Mouse (Mus musculus) bone marrow, adult 2 months (tissue): ENCODE data around the gene Gzmd. TPM values are rescaled to one million over a fixed set of nuclear protein-coding genes. Genes with fewer than 3 reads are reported as not detected.
"Not testable (repeated sequence)": the region's sequence is repeated elsewhere in the genome, so short reads cannot be mapped to it uniquely, and the experiment has no call there.

Experiments used
- H3K27ac ChIP-seq: fragments of 200-500 bp; 2 replicates; pipeline ENCODE4 v1.5.1; 2012; ENCODE audit warnings: low read depth, mild to moderate bottlenecking, control low read depth, inconsistent platforms, low read length; ENCODE audit not compliant: control insufficient read depth, poor library complexity, insufficient read depth
- H3K4me1 ChIP-seq: fragments of 200-500 bp; 2 replicates; pipeline ENCODE4 v1.6.1; 2011; ENCODE audit warnings: low read length; ENCODE audit not compliant: control insufficient read depth, insufficient read depth
- H3K4me3 ChIP-seq: fragments of 200-500 bp; replicated peaks from 2 replicates; pipeline ENCODE3; 2011; ENCODE audit warnings: mild to moderate bottlenecking, low read depth, low read length, control low read depth; ENCODE audit not compliant: control insufficient read depth
- CTCF ChIP-seq: fragments of 200-500 bp; IDR thresholded peaks from 2 replicates; pipeline ENCODE4 v1.5.1; 2011; ENCODE audit warnings: low read length, control low read depth; ENCODE audit not compliant: control insufficient read depth, insufficient read depth
- POLR2A ChIP-seq: fragments of 200-500 bp; IDR thresholded peaks from 2 replicates; pipeline ENCODE4 v1.6.1; 2011; ENCODE audit warnings: low read depth, mild to moderate bottlenecking, control low read depth, low read length, borderline replicate concordance; ENCODE audit not compliant: control insufficient read depth
- WGBS: fragments of 180-500 bp; shearing (Covaris S2); methylation state at CpG from one replicate; pipeline ENCODE4 v1.1.7; 2018; 5-methylcytosine and 5-hydroxymethylcytosine counted together
- polyA plus RNA-seq: library from polyadenylated mRNA; stranded (reverse); fragments of >200 nt; gene quantifications from 2 replicates; pipeline ENCODE4 v1.2.4, GENCODE M21; 2011; ENCODE audit warnings: low replicate concordance; ENCODE audit not compliant: missing spikeins, insufficient read depth, insufficient read length

Gene Gzmd
- not detected in 2 replicates for polyA plus RNA-seq

DNA sequence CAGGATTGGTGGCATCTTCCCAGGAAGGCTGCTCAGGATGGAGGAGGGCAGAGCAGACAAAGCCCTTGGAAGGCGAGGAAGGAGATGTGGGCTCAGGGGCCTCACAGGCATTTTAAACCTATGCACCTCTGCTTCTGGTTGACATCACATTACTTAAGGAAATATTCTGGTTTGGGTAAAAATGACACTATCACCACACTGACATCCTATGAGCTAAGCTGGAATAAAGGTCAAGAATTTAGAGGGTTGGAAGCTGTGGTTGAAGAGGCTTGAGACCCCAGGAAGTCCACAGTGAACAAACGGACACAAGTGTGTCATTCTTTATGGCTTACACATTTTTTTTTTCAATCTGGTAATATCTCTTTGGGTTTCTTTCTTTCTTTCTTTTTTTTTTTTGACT lies at the start of gene Gzmd:
Gzmd (minus strand) TSS at position 101 of the 400 bp plus-strand sequence.
- H3K27ac ChIP-seq, H3K4me3 ChIP-seq, H3K4me1 ChIP-seq: not testable (repeated sequence)
- WGBS = 53% methylated on average over 2 of the region's 2 CpGs

- not testable (repeated sequence) for H3K4me3 ChIP-seq, H3K4me1 ChIP-seq, H3K27ac ChIP-seq
- peak; percentile 63 for TF ChIP-seq CTCF
- WGBS = 16% methylated on average over 8 of the region's 8 CpGs
These were observed 45.2 kb upstream of the Gzmd start for GRCm38 (mm10) chr14:56177651-56178050.

DNA sequence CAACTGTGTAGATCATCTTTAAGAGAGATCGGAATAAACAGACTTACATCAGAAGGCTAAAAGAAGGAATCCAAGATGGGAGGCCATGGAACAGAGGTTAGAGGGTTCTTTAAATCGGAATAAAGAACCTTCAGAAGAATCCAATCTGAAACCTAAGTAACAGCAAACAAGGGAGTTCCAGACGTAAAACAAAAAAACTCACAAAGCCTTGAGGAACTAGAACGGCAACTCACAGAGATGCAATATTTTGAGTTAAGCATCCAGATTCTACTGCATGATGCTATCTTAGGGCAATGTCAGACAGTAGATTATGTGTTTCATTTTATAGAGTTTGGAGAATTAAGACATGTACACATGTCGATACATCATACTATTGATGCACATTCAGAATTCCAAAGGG lies 42.1 kb upstream of the Gzmd start, which contains the start of gene Gzmn:
Gzmn (minus strand) TSS at position 101 of the 400 bp plus-strand sequence.
- Histone ChIP-seq H3K27ac (no peak within 1 kb of the TSS), H3K4me3 (no peak within 1 kb of the TSS), H3K4me1 (no peaks in the 10 kb centered on the region)
- TF ChIP-seq POLR2A = no peak
- TF ChIP-seq CTCF = no peak
- WGBS = 86% methylated on average over 5 of the region's 5 CpGs

DNA sequence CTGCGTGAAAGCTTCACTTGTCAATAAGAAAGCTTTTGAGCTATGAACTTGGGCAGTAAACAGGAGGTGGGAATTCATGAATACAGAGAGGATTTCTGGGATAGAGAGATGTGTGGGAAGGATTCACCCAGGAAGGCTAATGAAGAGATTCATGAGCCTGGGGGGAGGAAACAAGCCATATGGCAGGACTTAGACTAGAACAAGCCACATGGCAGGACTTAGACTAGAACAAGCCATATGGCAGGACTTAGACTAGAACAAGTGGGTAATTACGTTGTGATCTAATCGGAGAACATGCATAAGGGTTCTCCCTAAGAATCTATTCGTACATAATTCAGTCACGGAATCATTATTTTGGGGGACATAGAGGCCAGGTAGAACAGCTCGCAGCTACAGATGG lies 41.0 kb upstream of the Gzmd start:
- Histone ChIP-seq H3K4me3 (no peak overlapping the region), H3K4me1 (no peaks in the 10 kb centered on the region), H3K27ac (no peak overlapping the region)
- WGBS = 88% methylated on average over 6 of the region's 6 CpGs
- TF ChIP-seq POLR2A (no peak), CTCF (no peak)

DNA sequence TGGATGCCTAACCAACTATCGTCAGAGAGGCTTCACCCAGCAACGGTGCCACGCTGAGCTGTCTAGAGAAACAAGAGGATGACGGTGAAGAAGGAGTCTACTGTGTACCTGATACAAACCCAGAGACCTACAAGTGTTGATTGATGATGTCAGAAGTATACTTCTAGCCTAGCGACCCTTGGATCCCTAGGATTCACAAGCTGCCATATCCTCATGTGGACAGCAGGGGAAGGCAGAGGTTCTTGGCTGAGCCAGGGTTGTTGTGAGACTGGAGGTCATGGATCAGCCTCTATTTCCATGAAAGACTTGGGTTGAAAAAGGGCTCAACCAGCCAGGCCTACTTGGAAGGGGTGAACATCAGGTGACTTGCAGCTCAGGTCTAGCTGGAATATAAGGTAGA lies 40.3 kb upstream of the Gzmd start:
- WGBS = 81% methylated on average over 5 of the region's 5 CpGs
- H3K27ac ChIP-seq = no peak overlapping the region
- no peak overlapping the region for H3K4me3 ChIP-seq
- no peaks in the 10 kb centered on the region for H3K4me1 ChIP-seq
- TF ChIP-seq POLR2A (no peak), CTCF (no peak)

DNA sequence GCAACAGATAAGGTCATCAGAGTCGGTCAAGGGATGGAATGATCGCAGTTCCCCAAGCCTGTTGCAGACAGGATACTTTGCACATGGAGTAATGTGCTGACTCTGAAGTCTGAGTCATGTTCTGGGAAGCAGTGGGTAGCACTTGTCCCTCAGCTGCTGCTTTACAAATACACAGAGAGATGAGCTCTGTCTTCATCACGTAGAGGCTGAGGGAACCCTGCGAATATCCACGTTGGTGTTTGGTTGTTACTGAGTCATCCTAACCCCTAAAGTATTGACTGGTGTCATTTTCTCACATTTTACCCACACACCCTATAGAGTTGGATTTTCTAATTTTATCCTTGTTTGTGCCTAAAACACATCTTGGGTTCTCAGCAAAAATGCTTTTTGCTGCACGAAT lies 35.6 kb upstream of the Gzmd start:
- Histone ChIP-seq H3K27ac (no peak overlapping the region), H3K4me1 (no peaks in the 10 kb centered on the region), H3K4me3 (no peak overlapping the region)
- WGBS = 59% methylated on average over 6 of the region's 6 CpGs
- no peak for TF ChIP-seq POLR2A
- TF ChIP-seq CTCF = no peak

DNA sequence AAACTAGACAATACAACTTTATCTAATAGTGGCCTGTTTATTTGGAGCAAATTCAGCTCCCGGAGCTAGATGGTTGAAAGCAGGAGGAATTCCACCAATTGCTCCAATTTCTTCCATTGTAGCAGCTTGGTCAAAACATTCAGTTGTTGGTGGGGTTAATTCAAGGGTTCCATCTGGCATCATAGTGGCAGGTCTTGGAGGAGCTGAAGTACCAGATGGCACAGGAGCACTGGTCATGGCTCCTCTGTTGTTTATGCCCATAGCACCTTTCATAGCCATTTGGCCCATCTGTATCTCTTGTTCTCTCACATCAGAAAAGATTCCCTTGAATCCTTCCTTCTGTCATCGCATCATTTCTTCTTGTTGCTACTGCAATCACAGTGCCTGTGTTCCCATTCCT lies 29.7 kb upstream of the Gzmd start:
- Histone ChIP-seq H3K27ac (no peak overlapping the region), H3K4me1 (no peaks in the 10 kb centered on the region), H3K4me3 (no peak overlapping the region)
- 73% methylated on average over 2 of the region's 2 CpGs for WGBS
- TF ChIP-seq CTCF (no peak), POLR2A (no peak)

- WGBS = 64% methylated on average over 2 of the region's 2 CpGs
- H3K4me1 ChIP-seq, H3K27ac ChIP-seq, H3K4me3 ChIP-seq: not testable (repeated sequence)
These were observed 27.1 kb upstream of the Gzmd start, which contains the start of gene Gzmg for GRCm38 (mm10) chr14:56159479-56159878. Gene Gzmg (minus strand): TSS chr14:56159579.

- H3K4me1 ChIP-seq = no peaks in the 10 kb centered on the region
- no peak overlapping the region for H3K27ac ChIP-seq
- TF ChIP-seq CTCF (no peak), POLR2A (no peak)
- WGBS = 59% methylated on average over 2 of the region's 2 CpGs
- H3K4me3 ChIP-seq = no peak overlapping the region
These were observed 22.9 kb upstream of the Gzmd start for GRCm38 (mm10) chr14:56155340-56155739.

DNA sequence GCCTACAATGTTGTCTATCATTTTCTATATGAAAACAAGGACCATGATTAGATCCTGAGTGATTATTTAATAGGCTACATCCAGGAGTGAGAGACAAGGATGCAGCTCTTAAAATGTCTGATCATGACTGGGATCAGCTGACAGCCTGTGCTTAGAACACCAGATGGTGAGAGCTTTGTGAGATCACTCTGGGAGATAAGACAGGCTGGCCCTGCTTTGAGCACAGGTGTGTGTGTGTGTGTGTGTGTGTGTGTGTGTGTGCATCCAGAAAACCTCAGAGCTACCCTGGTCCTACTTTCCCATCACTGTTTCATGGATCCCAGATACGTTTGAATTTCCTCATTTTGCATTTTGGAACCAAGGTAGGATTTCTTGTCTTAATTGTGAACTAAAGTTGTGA lies 1.3 kb upstream of the Gzmd start:
- H3K4me3 ChIP-seq, H3K4me1 ChIP-seq, H3K27ac ChIP-seq: not testable (repeated sequence)
- WGBS = 47% methylated on average over 1 of the region's 1 CpGs
